Mouse (Mus musculus): ENCODE measurements at regions not wholly inside any gene's neighbourhood (a gene's known extent, or its start where the extent isn't known, plus 50 kb on each side); places are given as distances from the start of the nearest gene placed in this dataset.
"Not testable (repeated sequence)": the region's sequence is repeated elsewhere in the genome, so short reads cannot be mapped to it uniquely, and the experiment has no call there.

DNA sequence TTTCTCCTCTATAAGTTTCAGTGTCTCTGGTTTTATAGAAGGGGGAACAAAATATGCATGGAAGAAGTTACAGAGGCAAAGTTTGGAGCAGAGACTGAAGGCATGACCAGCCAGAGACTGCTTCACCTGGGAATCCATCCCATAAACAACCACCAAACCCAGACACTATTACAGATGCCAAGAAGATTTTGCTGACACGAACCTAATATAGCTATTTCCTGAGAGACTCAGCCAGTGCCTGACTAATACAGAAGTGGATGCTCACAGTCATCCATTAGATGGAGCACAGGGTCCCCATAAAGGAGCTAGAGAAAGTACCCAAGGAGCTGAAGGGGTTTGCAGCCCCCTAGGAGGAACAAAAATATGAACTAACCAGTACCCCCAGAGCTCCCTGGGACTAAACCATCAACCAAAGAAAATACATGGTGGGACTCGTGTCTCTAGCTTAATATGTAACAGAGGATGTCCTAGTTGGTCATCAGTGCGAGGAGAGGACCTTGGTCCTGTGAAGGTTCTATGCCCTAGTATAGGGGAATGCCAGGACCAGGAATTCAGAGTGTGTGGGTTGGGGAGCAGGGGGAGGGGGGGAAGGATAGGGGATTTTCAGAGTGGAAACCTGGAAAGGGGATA is 621.2 kb upstream of the Msl3l2 start:
- H3K27ac ChIP-seq; H3K9me3 ChIP-seq; H3K27me3 ChIP-seq (ENCODE audit: insufficient read depth, poor library complexity, severe bottlenecking); H3K36me3 ChIP-seq; H3K4me1 ChIP-seq (replicated peaks); H3K4me3 ChIP-seq; DNase-seq (ENCODE audit: low spot score): not testable (repeated sequence)
- 85% methylated on average over 3 of the region's 3 CpGs for WGBS

- Histone ChIP-seq H3K36me3 (no peaks in the 10 kb centered on the region), H3K27ac (no peak overlapping the region), H3K9me3 (no peaks in the 10 kb centered on the region), H3K27me3 (ENCODE audit: insufficient read depth, poor library complexity, severe bottlenecking) (no peaks in the 10 kb centered on the region), H3K4me1 (replicated peaks) (no peaks in the 10 kb centered on the region), H3K4me3 (no peak overlapping the region)
- DNase-seq (ENCODE audit: low spot score) = no peak
- WGBS = 89% methylated on average over 1 of the region's 1 CpGs
Observed at GRCm38 (mm10) chr10:55522706-55523105, 584.0 kb upstream of the Msl3l2 start.

- Histone ChIP-seq H3K4me3 (no peak overlapping the region), H3K4me1 (replicated peaks) (no peaks in the 10 kb centered on the region), H3K27me3 (ENCODE audit: insufficient read depth, poor library complexity, severe bottlenecking) (no peaks in the 10 kb centered on the region), H3K36me3 (no peaks in the 10 kb centered on the region), H3K9me3 (no peaks in the 10 kb centered on the region), H3K27ac (no peak overlapping the region)
- no peak for DNase-seq (ENCODE audit: low spot score)
Observed at GRCm38 (mm10) chr10:55537410-55537809, 569.3 kb upstream of the Msl3l2 start.

DNA sequence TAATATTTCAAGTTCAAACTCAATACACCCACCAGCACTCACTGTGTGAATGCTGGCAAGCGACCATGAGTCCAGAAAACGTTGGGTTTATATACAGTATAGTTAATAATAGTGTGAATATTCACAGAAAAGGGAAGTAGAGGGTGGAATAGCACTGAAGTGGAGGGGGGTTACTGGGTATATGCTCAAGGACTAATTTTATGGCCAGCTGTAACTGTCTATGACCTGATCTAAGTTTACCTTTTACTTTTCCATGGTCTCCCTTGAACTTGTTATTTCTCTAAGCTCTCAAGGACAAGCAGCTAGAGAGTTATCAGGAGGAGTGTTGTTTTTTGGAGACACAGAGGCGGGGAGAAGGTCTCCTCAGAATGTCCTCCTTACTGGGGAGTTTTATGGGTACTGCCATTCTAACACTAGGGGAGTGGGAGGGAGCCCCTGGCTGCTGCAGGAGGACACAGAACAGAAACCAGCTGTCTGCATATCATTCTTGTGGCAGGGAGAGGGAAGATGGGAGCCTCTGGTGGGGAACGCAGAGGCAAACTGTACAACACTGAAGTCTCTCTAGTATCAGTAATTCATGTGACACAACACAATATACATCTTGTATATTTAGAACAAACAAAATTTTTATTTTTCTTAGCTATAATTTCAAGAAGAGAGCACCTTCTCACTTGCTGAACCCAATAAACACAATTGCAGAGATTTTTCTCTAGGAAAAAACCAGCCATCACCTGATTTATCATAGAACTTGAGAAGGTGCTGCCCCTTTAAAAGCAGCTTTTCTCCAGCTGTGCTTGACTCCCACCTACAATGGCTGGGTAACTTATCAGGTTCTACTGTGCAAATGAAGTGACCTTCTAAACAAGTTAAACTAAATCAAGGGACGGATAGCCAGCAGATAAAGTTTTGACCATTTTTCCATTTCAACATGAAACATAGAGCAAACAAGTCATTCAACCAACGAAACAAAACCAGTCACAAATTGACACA is 560.0 kb upstream of the Msl3l2 start:
- Histone ChIP-seq H3K36me3 (no peaks in the 10 kb centered on the region), H3K27me3 (ENCODE audit: insufficient read depth, poor library complexity, severe bottlenecking) (no peaks in the 10 kb centered on the region), H3K27ac (no peak overlapping the region), H3K4me1 (replicated peaks) (no peaks in the 10 kb centered on the region), H3K9me3 (no peaks in the 10 kb centered on the region), H3K4me3 (no peak overlapping the region)
- no peak for DNase-seq (ENCODE audit: low spot score)
- 86% methylated on average over 6 of the region's 6 CpGs for WGBS

- Histone ChIP-seq H3K9me3 (no peaks in the 10 kb centered on the region), H3K36me3 (no peaks in the 10 kb centered on the region), H3K27ac (no peak overlapping the region), H3K27me3 (ENCODE audit: insufficient read depth, poor library complexity, severe bottlenecking) (no peaks in the 10 kb centered on the region), H3K4me3 (no peak overlapping the region), H3K4me1 (replicated peaks) (no peaks in the 10 kb centered on the region)
- DNase-seq (ENCODE audit: low spot score) = no peak
Observed at GRCm38 (mm10) chr10:55564961-55565360, 541.8 kb upstream of the Msl3l2 start.

DNA sequence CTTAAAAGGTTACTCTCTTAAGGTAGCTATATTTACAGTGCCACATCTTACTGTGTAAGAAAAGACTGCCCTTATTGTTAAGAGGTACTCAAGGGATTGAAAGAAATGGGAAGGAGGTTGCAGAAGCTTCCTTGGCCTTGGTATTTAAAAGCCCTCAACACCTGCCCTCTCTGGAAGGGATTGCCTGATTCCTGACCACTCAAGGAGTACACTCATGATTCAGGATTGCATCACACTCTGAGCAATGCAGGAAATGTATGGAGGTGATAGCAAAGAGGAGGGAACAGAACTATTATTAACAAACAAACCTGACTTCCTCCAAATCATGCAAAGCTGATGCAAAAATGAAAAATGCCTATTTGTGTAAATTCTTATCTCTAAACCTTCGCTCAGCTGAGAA is 534.0 kb upstream of the Msl3l2 start:
- no peaks in the 10 kb centered on the region for H3K27me3 ChIP-seq (ENCODE audit: insufficient read depth, poor library complexity, severe bottlenecking)
- H3K4me1 ChIP-seq (replicated peaks) = no peaks in the 10 kb centered on the region
- no peaks in the 10 kb centered on the region for H3K9me3 ChIP-seq
- H3K36me3 ChIP-seq = no peaks in the 10 kb centered on the region
- no peak for DNase-seq (ENCODE audit: low spot score)
- 92% methylated on average over 1 of the region's 1 CpGs for WGBS
- H3K4me3 ChIP-seq = no peak overlapping the region
- no peak overlapping the region for H3K27ac ChIP-seq

- Histone ChIP-seq H3K9me3 (no peaks in the 10 kb centered on the region), H3K27me3 (ENCODE audit: insufficient read depth, poor library complexity, severe bottlenecking) (no peaks in the 10 kb centered on the region), H3K36me3 (no peaks in the 10 kb centered on the region), H3K4me1 (replicated peaks) (no peaks in the 10 kb centered on the region), H3K27ac (no peak overlapping the region), H3K4me3 (no peak overlapping the region)
- DNase-seq (ENCODE audit: low spot score) = peak; percentile 10
- WGBS = 66% methylated on average over 7 of the region's 7 CpGs
Observed at GRCm38 (mm10) chr10:55591013-55591412, 515.7 kb upstream of the Msl3l2 start.

DNA sequence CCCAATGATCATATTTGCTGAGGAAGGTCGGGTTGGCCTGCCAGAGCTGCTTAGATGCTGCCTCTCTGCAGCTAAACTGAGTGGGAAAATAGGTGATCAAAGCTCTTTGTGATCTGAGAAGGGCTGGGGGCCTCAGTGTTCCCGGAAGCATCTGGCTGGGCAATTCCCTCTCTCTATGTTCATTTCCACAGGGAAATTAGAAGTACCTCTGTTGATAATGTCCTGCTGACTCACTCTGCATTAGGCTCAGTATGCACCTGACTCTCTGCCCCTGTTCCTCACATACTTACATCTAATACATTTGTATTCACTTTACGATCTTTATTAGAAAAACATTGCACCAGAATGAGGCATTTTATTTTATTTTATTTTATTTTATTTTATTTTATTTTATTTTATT is 514.8 kb upstream of the Msl3l2 start:
- no peaks in the 10 kb centered on the region for H3K36me3 ChIP-seq
- WGBS = 69% methylated on average over 3 of the region's 3 CpGs
- H3K4me1 ChIP-seq (replicated peaks) = no peaks in the 10 kb centered on the region
- DNase-seq (ENCODE audit: low spot score) = peak; percentile 2
- H3K27me3 ChIP-seq (ENCODE audit: insufficient read depth, poor library complexity, severe bottlenecking) = no peaks in the 10 kb centered on the region
- no peak overlapping the region for H3K27ac ChIP-seq
- H3K9me3 ChIP-seq = no peaks in the 10 kb centered on the region
- H3K4me3 ChIP-seq = no peak overlapping the region

DNA sequence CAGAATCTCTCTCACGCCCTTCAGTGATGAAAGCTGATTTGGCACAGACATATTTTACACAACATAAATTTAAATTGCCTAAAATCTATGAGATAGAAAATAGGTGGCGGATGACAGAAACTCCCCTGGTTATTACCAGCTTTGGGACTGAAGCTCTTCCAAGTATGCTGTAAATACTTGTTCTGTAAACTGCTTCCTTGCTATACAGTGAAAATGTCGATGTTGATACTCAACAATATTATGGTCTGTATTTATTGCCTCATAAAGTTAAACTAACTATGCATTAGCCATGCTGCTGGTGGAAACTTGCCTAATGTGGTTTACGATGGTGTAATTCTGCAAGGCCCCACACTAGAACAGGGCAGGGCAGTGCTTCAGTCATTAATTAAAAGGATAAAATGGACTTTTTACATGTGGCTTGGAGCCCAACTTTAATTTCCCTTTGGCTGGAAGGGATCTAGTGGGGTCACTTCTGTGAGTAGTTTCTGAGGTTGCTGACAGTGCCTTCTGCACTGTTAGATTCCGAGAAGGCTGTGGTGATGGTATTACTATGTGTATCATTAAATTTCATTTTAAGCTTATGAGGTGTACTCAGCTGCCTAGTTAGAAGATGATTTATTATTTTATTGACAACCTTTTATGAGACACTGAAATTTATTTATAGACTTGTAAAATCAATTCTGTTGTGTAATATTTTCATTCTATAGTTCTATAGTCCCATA is 482.0 kb upstream of the Msl3l2 start:
- no peaks in the 10 kb centered on the region for H3K36me3 ChIP-seq
- H3K27ac ChIP-seq = no peak overlapping the region
- H3K9me3 ChIP-seq = peaks cover 4% of the 10 kb centered on the region; the same call in 1 of the 2 replicates
- no peaks in the 10 kb centered on the region for H3K27me3 ChIP-seq (ENCODE audit: insufficient read depth, poor library complexity, severe bottlenecking)
- no peak overlapping the region for H3K4me3 ChIP-seq
- 91% methylated on average over 5 of the region's 5 CpGs for WGBS
- H3K4me1 ChIP-seq (replicated peaks) = no peaks in the 10 kb centered on the region
- no peak for DNase-seq (ENCODE audit: low spot score)

DNA sequence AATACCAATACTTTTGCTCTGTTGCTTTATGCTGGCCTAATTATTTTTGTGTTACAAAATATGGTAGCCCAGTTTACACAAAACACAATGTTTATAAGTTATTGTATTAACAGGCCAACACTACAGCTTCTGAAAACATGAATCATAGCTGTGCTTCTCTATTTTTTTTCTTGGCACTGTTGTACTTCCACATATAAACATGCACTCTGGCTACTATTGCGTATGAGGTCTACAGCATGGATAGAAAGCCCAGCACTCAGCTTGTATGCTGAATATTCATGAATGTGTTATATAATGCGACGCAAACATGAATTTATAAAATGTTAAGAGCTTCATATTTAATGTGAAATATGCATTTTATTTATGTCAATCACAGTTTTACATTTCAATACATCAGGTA is 465.4 kb upstream of the Msl3l2 start:
- Histone ChIP-seq H3K9me3 (no peaks in the 10 kb centered on the region), H3K4me1 (replicated peaks) (no peaks in the 10 kb centered on the region), H3K27me3 (ENCODE audit: insufficient read depth, poor library complexity, severe bottlenecking) (no peaks in the 10 kb centered on the region), H3K4me3 (no peak overlapping the region), H3K36me3 (no peaks in the 10 kb centered on the region), H3K27ac (no peak overlapping the region)
- 83% methylated on average over 3 of the region's 3 CpGs for WGBS
- DNase-seq (ENCODE audit: low spot score) = no peak

All from hindbrain, embryonic 10.5 days (tissue).